Mouse (Mus musculus) spleen, adult 2 months (tissue): ENCODE measurements around the gene Snapc3. TPM values are rescaled to one million over a fixed set of nuclear protein-coding genes. Genes with fewer than 3 reads are reported as not detected.

Source experiments
- DNase-seq, 2 experiments: peaks; one replicate each; pipeline versions ENCODE4 v3.0.0 to v3.0.0-alpha.2; 2012 to 2021; ENCODE audit warnings: low spot score in 2 of 2, low read depth in 1 of 2
- H3K27ac ChIP-seq: fragments of 200-500 bp; 2 replicates; pipeline ENCODE4 v1.5.1; 2012; ENCODE audit warnings: low read length, inconsistent platforms; ENCODE audit not compliant: insufficient read depth
- H3K27me3 ChIP-seq: fragments of 200-500 bp; 2 replicates; pipeline ENCODE4 v1.6.1; 2012; ENCODE audit warnings: mild to moderate bottlenecking, moderate library complexity, low read length, inconsistent platforms; ENCODE audit not compliant: control insufficient read depth, insufficient read depth
- H3K36me3 ChIP-seq: fragments of 200-500 bp; 2 replicates; pipeline ENCODE4 v1.6.1; 2012; ENCODE audit warnings: mild to moderate bottlenecking, low read length, inconsistent platforms; ENCODE audit not compliant: control insufficient read depth, insufficient read depth
- H3K4me1 ChIP-seq: fragments of 200-500 bp; 2 replicates; pipeline ENCODE4 v1.6.1; 2011; ENCODE audit warnings: inconsistent platforms; ENCODE audit not compliant: control insufficient read depth, insufficient read depth, insufficient read length
- H3K4me3 ChIP-seq: fragments of 200-500 bp; 2 replicates; pipeline ENCODE4 v1.5.1; 2011; ENCODE audit warnings: mild to moderate bottlenecking, inconsistent platforms; ENCODE audit not compliant: insufficient read depth, insufficient read length; ENCODE audit errors: extremely low read depth
- CTCF ChIP-seq: fragments of 200-500 bp; IDR thresholded peaks from 2 replicates; pipeline ENCODE4 v1.5.1; 2011; ENCODE audit warnings: mild to moderate bottlenecking, inconsistent platforms; ENCODE audit not compliant: insufficient read depth, insufficient read length, insufficient replicate concordance; ENCODE audit errors: extremely low read depth
- POLR2A ChIP-seq: fragments of 200-500 bp; IDR thresholded peaks from 2 replicates; pipeline ENCODE4 v1.6.1; 2011; ENCODE audit warnings: low read depth, low read length, inconsistent platforms
- WGBS: fragments of 180-500 bp; shearing (Covaris S2); methylation state at CpG from one replicate; pipeline ENCODE4 v1.1.7; 2018; 5-methylcytosine and 5-hydroxymethylcytosine counted together
- polyA plus RNA-seq: library from polyadenylated mRNA; depleted of rRNA; stranded (reverse); fragments of >200 nt; gene quantifications from 2 replicates; pipeline ENCODE4 v1.2.3, GENCODE M21; 2012

Gene Snapc3
- polyA plus RNA-seq, 1 experiment, result 11.8 TPM

- Histone ChIP-seq H3K4me1 (no peaks in the 10 kb centered on the region), H3K36me3 (peaks cover 28% of the 10 kb centered on the region), H3K27ac (no peak overlapping the region), H3K4me3 (no peak overlapping the region), H3K27me3 (no peaks in the 10 kb centered on the region)
- WGBS, result 91% methylated on average over 7 of the region's 7 CpGs
- TF ChIP-seq POLR2A (no peak), CTCF (no peak)
- DNase-seq, result no peak
Observed at GRCm38 (mm10) chr4:83431950-83432349, 14.4 kb downstream of the Snapc3 start.

- WGBS, result 88% methylated on average over 6 of the region's 6 CpGs
- no peak for TF ChIP-seq POLR2A
- TF ChIP-seq CTCF, result no peak
- no peak overlapping the region for H3K4me3 ChIP-seq
- peaks cover 33% of the 10 kb centered on the region for H3K36me3 ChIP-seq
- no peak overlapping the region for H3K27ac ChIP-seq
- H3K27me3 ChIP-seq, result no peaks in the 10 kb centered on the region
- no peaks in the 10 kb centered on the region for H3K4me1 ChIP-seq
- DNase-seq, result no peak
Observed at GRCm38 (mm10) chr4:83432901-83433300, 15.4 kb downstream of the Snapc3 start.

- H3K4me3 ChIP-seq, result no peak overlapping the region
- peaks cover 32% of the 10 kb centered on the region for H3K36me3 ChIP-seq
- TF ChIP-seq CTCF (no peak), POLR2A (no peak)
- H3K4me1 ChIP-seq, result no peaks in the 10 kb centered on the region; the same call in 1 of the 2 replicates
- no peaks in the 10 kb centered on the region for H3K27me3 ChIP-seq
- 96% methylated on average over 8 of the region's 8 CpGs for WGBS
- no peak overlapping the region for H3K27ac ChIP-seq
- no peak for DNase-seq
Observed at GRCm38 (mm10) chr4:83436375-83436774, 18.9 kb downstream of the Snapc3 start.

DNA sequence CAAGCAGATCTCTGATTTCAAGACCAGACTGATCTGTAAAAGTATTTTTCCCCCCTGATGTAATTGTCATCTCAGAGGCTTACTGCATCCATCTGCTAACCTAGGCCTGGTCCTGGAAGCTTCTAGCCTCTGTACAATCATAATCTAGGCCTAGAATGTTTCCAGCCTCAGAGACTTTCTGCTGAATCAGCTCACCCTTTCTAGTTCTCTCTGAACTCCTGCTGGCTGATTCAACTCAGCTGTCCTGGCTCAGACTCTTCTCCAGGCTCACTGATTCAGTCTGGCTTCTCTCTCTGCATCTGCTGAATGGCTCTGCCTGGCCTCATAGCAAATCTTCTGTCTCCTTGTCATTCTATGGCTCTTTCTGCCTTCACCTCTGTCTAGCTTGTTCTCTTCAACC lies 20.6 kb downstream of the Snapc3 start:
- Histone ChIP-seq H3K27ac (no peak overlapping the region), H3K27me3 (no peaks in the 10 kb centered on the region), H3K36me3 (peaks cover 37% of the 10 kb centered on the region), H3K4me3 (no peak overlapping the region), H3K4me1 (no peaks in the 10 kb centered on the region; the same call in 1 of the 2 replicates)
- DNase-seq, result no peak
- TF ChIP-seq POLR2A, result no peak
- TF ChIP-seq CTCF, result no peak

DNA sequence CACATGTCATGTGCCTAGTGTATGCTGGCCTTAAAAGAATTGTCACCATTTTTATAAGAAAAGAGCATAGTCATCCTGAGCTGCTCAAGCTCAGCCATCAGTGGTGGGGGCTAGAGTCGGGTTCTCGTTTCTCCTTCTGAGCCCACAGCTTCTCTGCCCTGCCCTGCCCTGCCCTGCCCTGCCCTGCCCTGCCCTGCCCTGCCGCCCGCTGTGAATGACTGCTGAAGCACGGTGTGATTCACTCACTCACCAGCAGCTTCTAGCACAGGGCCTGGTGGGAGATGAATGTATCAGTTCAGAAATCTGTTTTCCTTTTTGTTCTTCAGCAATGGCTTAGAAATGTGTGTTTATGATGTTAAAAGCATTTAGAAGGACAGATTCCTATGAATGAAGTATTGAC lies 21.5 kb downstream of the Snapc3 start:
- no peak for TF ChIP-seq CTCF
- TF ChIP-seq POLR2A, result no peak
- 41% methylated on average over 5 of the region's 5 CpGs for WGBS
- DNase-seq, result no peak
- H3K36me3 ChIP-seq, result peaks cover 36% of the 10 kb centered on the region
- H3K4me1 ChIP-seq, result no peaks in the 10 kb centered on the region; the same call in 1 of the 2 replicates
- H3K4me3 ChIP-seq, result no peak overlapping the region
- H3K27ac ChIP-seq, result no peak overlapping the region
- H3K27me3 ChIP-seq, result no peaks in the 10 kb centered on the region

DNA sequence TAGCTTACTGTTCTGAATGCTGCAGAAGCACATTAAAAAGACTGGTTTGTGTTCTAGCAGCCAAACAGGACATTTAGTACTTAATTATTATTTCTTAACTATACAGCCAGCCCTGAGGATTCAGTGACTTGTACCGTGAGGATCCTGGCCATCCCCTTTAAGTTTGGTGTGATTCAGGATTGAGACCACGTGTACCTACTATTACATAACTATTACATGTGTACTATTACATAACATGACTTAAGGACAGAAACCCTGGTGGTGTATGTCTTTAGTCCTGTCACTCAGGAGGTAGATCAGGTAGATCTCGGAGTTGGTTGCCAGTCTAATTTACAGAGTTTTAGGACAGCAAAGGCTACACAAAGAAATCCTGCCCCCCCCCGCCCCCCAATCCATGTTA lies 23.5 kb downstream of the Snapc3 start:
- H3K36me3 ChIP-seq, result peaks cover 30% of the 10 kb centered on the region
- DNase-seq, result no peak
- no peaks in the 10 kb centered on the region; the same call in 1 of the 2 replicates for H3K4me1 ChIP-seq
- H3K27ac ChIP-seq, result no peak overlapping the region
- no peak overlapping the region for H3K4me3 ChIP-seq
- TF ChIP-seq POLR2A (no peak), CTCF (no peak)
- WGBS, result 87% methylated on average over 4 of the region's 4 CpGs
- no peaks in the 10 kb centered on the region for H3K27me3 ChIP-seq

DNA sequence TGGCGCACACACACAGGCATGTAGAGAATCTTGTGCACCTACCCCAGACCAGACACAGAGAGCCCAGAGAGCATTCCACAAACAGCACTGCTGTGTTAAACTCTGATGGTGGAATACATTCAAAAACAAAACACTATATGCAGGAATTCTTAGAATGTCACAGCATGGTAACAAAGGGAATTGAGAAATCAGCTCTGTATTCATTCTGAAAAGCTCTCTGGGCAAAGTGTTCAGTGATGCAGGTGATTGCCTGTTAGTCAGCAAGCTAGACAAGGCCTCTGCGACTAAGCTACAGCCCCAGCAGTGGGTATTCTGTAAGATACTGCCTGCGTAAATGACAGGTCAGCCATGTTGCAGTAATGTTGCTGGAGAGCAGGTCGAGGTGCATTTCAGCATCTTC lies 33.3 kb downstream of the Snapc3 start:
- Histone ChIP-seq H3K4me1 (no peaks in the 10 kb centered on the region), H3K4me3 (no peak overlapping the region), H3K27ac (no peak overlapping the region), H3K27me3 (no peaks in the 10 kb centered on the region), H3K36me3 (peaks cover 33% of the 10 kb centered on the region)
- WGBS, result 96% methylated on average over 4 of the region's 4 CpGs
- DNase-seq, result no peak
- TF ChIP-seq POLR2A (no peak), CTCF (no peak)
